Mouse (Mus musculus): Measurements from ENCODE around the gene Gcnt3.

The Gcnt3 gene

GRCm38 (mm10) chr9:69985526-69985925 is 52.4 kb downstream of the Gcnt3 start:
- in situ Hi-C loops (cut with MboI; ENCODE audit: low pct_unique_long_range_greater_than_20kb in 1 of 2, low sequenced_read_pairs in 2 of 2, unreplicated experiment in 1 of 2): no loop called here

Data from mouse embryonic stem cell (cell line).